Mouse (Mus musculus) lung, postnatal 25 days (tissue): Measurements from ENCODE around the gene Ltc4s.
A peak's percentile ranks its signal among the peaks of the same experiment; 100 is the strongest.

Experiments used
- DNase-seq: peaks from one replicate; pipeline ENCODE4 v3.0.0; 2022; ENCODE audit warnings: low spot score

Gene Ltc4s

GRCm38 (mm10) chr11:50224671-50225530, 13.5 kb downstream of the Ltc4s start:
- peak; percentile 88 for DNase-seq

- DNase-seq, result no peak
These were observed 14.4 kb downstream of the Ltc4s start for GRCm38 (mm10) chr11:50223783-50224662.

GRCm38 (mm10) chr11:50222559-50223276, 15.7 kb downstream of the Ltc4s start:
- no peak for DNase-seq

- no peak for DNase-seq
These were observed 18.6 kb downstream of the Ltc4s start for GRCm38 (mm10) chr11:50219833-50220232.

GRCm38 (mm10) chr11:50217811-50218210, 20.6 kb downstream of the Ltc4s start:
- DNase-seq, result no peak

GRCm38 (mm10) chr11:50216724-50217366, 21.6 kb downstream of the Ltc4s start:
- DNase-seq, result no peak

- no peak for DNase-seq
These were observed 22.8 kb downstream of the Ltc4s start for GRCm38 (mm10) chr11:50215633-50216032.

- no peak for DNase-seq
These were observed 23.8 kb downstream of the Ltc4s start for GRCm38 (mm10) chr11:50214631-50215030.

GRCm38 (mm10) chr11:50212848-50213758, 25.3 kb downstream of the Ltc4s start:
- peak; percentile 89 for DNase-seq

- no peak for DNase-seq
These were observed 26.2 kb downstream of the Ltc4s start for GRCm38 (mm10) chr11:50212060-50212739.

GRCm38 (mm10) chr11:50211322-50212059, 26.9 kb downstream of the Ltc4s start:
- no peak for DNase-seq

GRCm38 (mm10) chr11:50210505-50211151, 27.8 kb downstream of the Ltc4s start, which contains the start of the genes Sqstm1 and Mgat4b:
Gene Sqstm1, minus strand, starts transcription at chr11:50210827.
Gene Mgat4b, plus strand, starts transcription at chr11:50210890.
- peak; percentile 81 for DNase-seq

- DNase-seq, result peak; percentile 96
These were observed 28.3 kb downstream of the Ltc4s start for GRCm38 (mm10) chr11:50210101-50210504.

- DNase-seq, result no peak
These were observed 30.4 kb downstream of the Ltc4s start for GRCm38 (mm10) chr11:50208039-50208438.

- DNase-seq, result no peak
These were observed 31.1 kb downstream of the Ltc4s start for GRCm38 (mm10) chr11:50207344-50207743.

GRCm38 (mm10) chr11:50206037-50206436, 32.4 kb downstream of the Ltc4s start:
- DNase-seq, result no peak

- no peak for DNase-seq
These were observed 33.0 kb downstream of the Ltc4s start for GRCm38 (mm10) chr11:50205434-50205833.

- DNase-seq, result no peak
These were observed 35.1 kb downstream of the Ltc4s start for GRCm38 (mm10) chr11:50203302-50203827.
